Comparison of ENCODE assay signal across 1 mouse cellular context in the genomic region with DNA sequence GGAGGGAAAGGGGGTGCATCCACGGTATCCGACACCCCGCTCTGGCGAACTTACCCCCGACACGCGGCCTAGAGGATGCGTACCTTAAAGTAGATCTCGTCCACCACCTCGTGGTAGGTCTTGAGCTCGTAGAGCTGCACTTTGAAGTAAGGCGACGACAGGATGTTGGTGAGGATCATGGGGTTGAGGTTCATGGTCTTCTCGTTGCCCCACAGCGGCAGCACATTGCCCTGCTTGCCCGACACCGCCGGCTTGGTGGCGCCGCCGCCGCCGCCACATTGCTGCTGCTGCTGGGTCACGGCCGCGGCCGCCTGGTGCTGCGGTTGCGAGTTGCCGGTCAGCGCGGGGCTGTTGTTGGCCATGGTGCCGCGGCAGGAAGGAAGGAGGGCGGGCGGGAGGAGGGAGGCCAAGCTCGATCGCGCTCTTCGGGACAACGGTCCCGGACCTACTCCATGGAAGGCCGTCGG.
TF ChIP-seq lines count a peak whose summit lies in the region.

No protein-coding gene starts in this region.

TF ChIP-seq in myocyte, 11 proteins besides CTCF, POLR2A, EP300 and RAD21:
- no peak for TF ChIP-seq MAX (IDR thresholded peaks at IDR 0.05; ENCODE audit: low read depth)
- no peak for TF ChIP-seq CEBPB (IDR thresholded peaks at IDR 0.05; ENCODE audit: insufficient read depth, poor library complexity, severe bottlenecking)
- TF ChIP-seq SRF (IDR thresholded peaks at IDR 0.05; ENCODE audit: control insufficient read depth, insufficient read length, low read depth): no peak
- no peak for TF ChIP-seq E2F4 (IDR thresholded peaks at IDR 0.05; ENCODE audit: insufficient read depth)
- no peak for TF ChIP-seq TCF3 (IDR thresholded peaks at IDR 0.05; ENCODE audit: insufficient read length, low read depth)
- TF ChIP-seq TCF12 (IDR thresholded peaks at IDR 0.05; ENCODE audit: insufficient read depth, poor library complexity, severe bottlenecking): no peak
- TF ChIP-seq MYOD1 (IDR thresholded peaks at IDR 0.05; ENCODE audit: control insufficient read depth in 1 of 3, insufficient read length in 2 of 3, low read depth in 2 of 3): no peak
- TF ChIP-seq MYOG (IDR thresholded peaks at IDR 0.05; ENCODE audit: control insufficient read depth in 1 of 3, insufficient read depth in 1 of 3, insufficient read length in 2 of 3, low read depth in 2 of 3): peak in 2 of 3 experiments; percentile 5 to 16
- TF ChIP-seq POLR2AphosphoS2 (IDR thresholded peaks at IDR 0.05; ENCODE audit: insufficient read length, low read depth): no peak
- no peak for TF ChIP-seq USF1 (IDR thresholded peaks at IDR 0.05; ENCODE audit: low read depth)
- peak; percentile 1 for TF ChIP-seq REST (IDR thresholded peaks at IDR 0.05; ENCODE audit: insufficient read depth, insufficient read length)
